9 mouse cellular contexts compared by ENCODE assay signal in genomic region chr6:78512833-78513232, GRCm38 (mm10). TPM values are rescaled to one million over a fixed set of nuclear protein-coding genes. Genes with fewer than 3 reads are reported as not detected.
DNase-seq lines count a peak whose midpoint lies in the region; ATAC-seq and TF ChIP-seq lines count a peak whose summit lies in the region.
"Had no signal": no experiment of that assay in that cellular context is flagged by ENCODE, and none has a peak within 500 bp of the region (broad histone marks: within the 10 kb centered on the region; RNA-seq: fewer than 3 reads in every experiment).

No protein-coding gene starts in this region.

- H3K79me2 ChIP-seq in heart, adult 2 months (replicated peaks; ENCODE audit: control insufficient read depth, insufficient read depth, low read length) = no peaks in the 10 kb centered on the region

- intact Hi-C loops in heart, adult 2 months (cut with DNase I) = loop anchor here (5.0 kb wide), 1 partner anchor 181 kb away; no protein-coding TSS in a partner anchor
- intact Hi-C loops in heart, postnatal 25 days (cut with DNase I) = loop anchor here (5.0 kb wide), 1 partner anchor 181 kb away; no protein-coding TSS in a partner anchor

- no peak overlapping the region for H3K4me2 ChIP-seq in forebrain, embryonic 12.5 days
- H3K4me2 ChIP-seq in kidney, embryonic 15.5 days = no peak overlapping the region
- no peak overlapping the region for H3K4me2 ChIP-seq in limb, embryonic 15.5 days
- H3K4me2 ChIP-seq: heart, embryonic 15.5 days had no signal

- H3K36me3 ChIP-seq in heart, adult 2 months (ENCODE audit: control insufficient read depth, insufficient read depth, low read length) = no peaks in the 10 kb centered on the region
- no peaks in the 10 kb centered on the region for H3K36me3 ChIP-seq in forebrain, embryonic 12.5 days (replicated peaks)
- H3K36me3 ChIP-seq in kidney, embryonic 15.5 days = no peaks in the 10 kb centered on the region
- H3K36me3 ChIP-seq in limb, embryonic 15.5 days = no peaks in the 10 kb centered on the region
- H3K36me3 ChIP-seq: heart, embryonic 15.5 days had no signal

- WGBS in heart, adult 2 months = 7% methylated on average over 3 of the region's 3 CpGs
- WGBS in forebrain, embryonic 12.5 days = 3% methylated on average over 3 of the region's 3 CpGs
- WGBS in kidney, embryonic 15.5 days = 11% methylated on average over 3 of the region's 3 CpGs
- WGBS in limb, embryonic 15.5 days = 0% methylated on average over 3 of the region's 3 CpGs

- DNase-seq in heart, adult 2 months = peak in 1 of 2 experiments; percentile 18
- DNase-seq in heart, postnatal 25 days (ENCODE audit: low spot score) = no peak
- peak; percentile 50 for DNase-seq in adrenal gland, postnatal 14 days
- peak; percentile 75 for DNase-seq in retina, embryonic 14.5 days (ENCODE audit: low spot score)
- DNase-seq in thymus, adult 18-20 months = no peak

- no peaks in the 10 kb centered on the region for H3K9me3 ChIP-seq in forebrain, embryonic 12.5 days
- no peaks in the 10 kb centered on the region for H3K9me3 ChIP-seq in kidney, embryonic 15.5 days (replicated peaks)
- no peaks in the 10 kb centered on the region for H3K9me3 ChIP-seq in limb, embryonic 15.5 days
- H3K9me3 ChIP-seq: heart, embryonic 15.5 days had no signal

- no peak overlapping the region for H3K27ac ChIP-seq in heart, adult 2 months
- no peak overlapping the region for H3K27ac ChIP-seq in forebrain, embryonic 12.5 days
- H3K27ac ChIP-seq in kidney, embryonic 15.5 days = no peak overlapping the region
- H3K27ac ChIP-seq in limb, embryonic 15.5 days = no peak overlapping the region
- H3K27ac ChIP-seq: heart, embryonic 15.5 days had no signal

- ATAC-seq in forebrain, embryonic 12.5 days (ENCODE audit: low FRiP score) = peak; percentile 87
- peak; percentile 73 for ATAC-seq in kidney, embryonic 15.5 days (replicated peaks; ENCODE audit: low FRiP score)
- ATAC-seq in limb, embryonic 15.5 days (ENCODE audit: insufficient number of reproducible peaks, low FRiP score, low TSS enrichment, low read depth) = 0 out of 2 replicates have a peak, but pooled peaks have one; percentile 48

- no peaks in the 10 kb centered on the region for H3K27me3 ChIP-seq in heart, adult 2 months (ENCODE audit: control insufficient read depth, insufficient read depth, low read length)
- H3K27me3 ChIP-seq in forebrain, embryonic 12.5 days = no peaks in the 10 kb centered on the region
- no peaks in the 10 kb centered on the region for H3K27me3 ChIP-seq in kidney, embryonic 15.5 days
- no peaks in the 10 kb centered on the region for H3K27me3 ChIP-seq in limb, embryonic 15.5 days
- H3K27me3 ChIP-seq: heart, embryonic 15.5 days had no signal

- no peak overlapping the region for H3K4me3 ChIP-seq in heart, adult 2 months
- no peak overlapping the region for H3K4me3 ChIP-seq in forebrain, embryonic 12.5 days (replicated peaks)
- no peak overlapping the region for H3K4me3 ChIP-seq in kidney, embryonic 15.5 days (replicated peaks)
- H3K4me3 ChIP-seq in limb, embryonic 15.5 days = no peak overlapping the region
- H3K4me3 ChIP-seq: heart, embryonic 15.5 days had no signal

- H3K9ac ChIP-seq in heart, adult 2 months (ENCODE audit: low read depth, low read length) = no peak overlapping the region
- H3K9ac ChIP-seq in forebrain, embryonic 12.5 days = no peak overlapping the region
- H3K9ac ChIP-seq in kidney, embryonic 15.5 days = no peak overlapping the region
- H3K9ac ChIP-seq in limb, embryonic 15.5 days = no peak overlapping the region
- H3K9ac ChIP-seq: heart, embryonic 15.5 days had no signal

- H3K4me1 ChIP-seq in heart, adult 2 months (ENCODE audit: control insufficient read depth, insufficient read depth, low read length) = no peaks in the 10 kb centered on the region
- H3K4me1 ChIP-seq in forebrain, embryonic 12.5 days = no peaks in the 10 kb centered on the region
- no peaks in the 10 kb centered on the region for H3K4me1 ChIP-seq in kidney, embryonic 15.5 days
- no peaks in the 10 kb centered on the region for H3K4me1 ChIP-seq in limb, embryonic 15.5 days
- H3K4me1 ChIP-seq: heart, embryonic 15.5 days had no signal

- peak; percentile 63 for TF ChIP-seq CTCF in heart, adult 2 months (IDR thresholded peaks at IDR 0.05)

- no peak for TF ChIP-seq POLR2A in heart, adult 2 months (IDR thresholded peaks at IDR 0.05; ENCODE audit: insufficient read depth, low read depth, low read length)

- no peak for TF ChIP-seq EP300 in heart, adult 2 months (IDR thresholded peaks at IDR 0.05; ENCODE audit: insufficient read depth, low read depth, low read length)

RNA-seq across cellular contexts. Expression of gene Reg3g, which starts 44.2 kb away (rescaled TPM):
- not detected for total RNA-seq in heart, adult 2 months (2021)
- polyA plus RNA-seq in heart, adult 2 months (2012; rRNA removed) = 56.6 TPM in 1 of 2 replicates, not detected in the other
- total RNA-seq in heart, postnatal 25 days (2021) = not detected
- not detected in 2 replicates for total RNA-seq in adrenal gland, postnatal 14 days (2021)
- not detected in 2 replicates for polyA plus RNA-seq in forebrain, embryonic 12.5 days (2016; fragmentation: Nextera tagmentation; extraction: Ambion mirVana)
- not detected in 2 replicates for polyA plus RNA-seq in kidney, embryonic 15.5 days (2015; fragmentation: Nextera tagmentation; extraction: Ambion mirVana)
- polyA plus RNA-seq in limb, embryonic 15.5 days (2015; fragmentation: Nextera tagmentation; extraction: Ambion mirVana) = not detected in 2 replicates

Comparison
In these comparisons a context has a peak if more than half of its experiments do, and no peak if none do; other contexts are left out.
1. DNase-seq: peak in adrenal gland, postnatal 14 days (single experiment) and retina, embryonic 14.5 days (single experiment); none in heart, postnatal 25 days (single experiment) and thymus, adult 18-20 months (0 of 2).
2. Peak in every context shown above with its lines, with median percentiles within 50 percentile points of each other: ATAC-seq.